Mouse (Mus musculus): ENCODE measurements at regions not wholly inside any gene's neighbourhood (a gene's known extent, or its start where the extent isn't known, plus 50 kb on each side); places are given as distances from the start of the nearest gene placed in this dataset.

- Histone ChIP-seq H3K9me3 (replicated peaks; ENCODE audit: control insufficient read depth, low read length) (no peaks in the 10 kb centered on the region), H3K9ac (ENCODE audit: low read length) (peak overlapping the region; percentile 57), H3K27me3 (ENCODE audit: control insufficient read depth, insufficient read depth, low read length) (no peaks in the 10 kb centered on the region), H3K4me1 (ENCODE audit: control insufficient read depth, insufficient read depth, low read length) (peaks cover 3% of the 10 kb centered on the region; the same call in 1 of the 2 replicates), H3K4me2 (ENCODE audit: low read depth, low read length) (peak overlapping the region; percentile 94), H3K27ac (ENCODE audit: low read length) (no peak overlapping the region), H3K4me3 (ENCODE audit: low read length) (peak overlapping the region; percentile 68), H3K36me3 (ENCODE audit: control insufficient read depth, insufficient read depth) (no peaks in the 10 kb centered on the region)
- whole genome bisulfite sequencing = 5% methylated on average over 19 of the region's 19 CpGs
- ATAC-seq (replicated peaks; ENCODE audit: extremely low read depth, insufficient read depth, low FRiP score) = no peak
Measured at GRCm38 (mm10) chr11:20455865-20456648, 87.0 kb upstream of the Sertad2 start.

- no peak overlapping the region for H3K4me3 ChIP-seq (ENCODE audit: low read length)
- no peak overlapping the region for H3K4me2 ChIP-seq (ENCODE audit: low read depth, low read length)
- H3K9ac ChIP-seq (ENCODE audit: low read length) = no peak overlapping the region
- H3K27ac ChIP-seq (ENCODE audit: low read length) = no peak overlapping the region
- no peaks in the 10 kb centered on the region for H3K36me3 ChIP-seq (ENCODE audit: control insufficient read depth, insufficient read depth)
- WGBS = 90% methylated on average over 8 of the region's 8 CpGs
- peaks cover 3% of the 10 kb centered on the region; the same call in 1 of the 2 replicates for H3K4me1 ChIP-seq (ENCODE audit: control insufficient read depth, insufficient read depth, low read length)
- H3K9me3 ChIP-seq (replicated peaks; ENCODE audit: control insufficient read depth, low read length) = no peaks in the 10 kb centered on the region
- no peaks in the 10 kb centered on the region for H3K27me3 ChIP-seq (ENCODE audit: control insufficient read depth, insufficient read depth, low read length)
- ATAC-seq (replicated peaks; ENCODE audit: extremely low read depth, insufficient read depth, low FRiP score) = no peak
Measured at GRCm38 (mm10) chr11:20459140-20459539, 83.9 kb upstream of the Sertad2 start.

- Histone ChIP-seq H3K9me3 (replicated peaks; ENCODE audit: control insufficient read depth, low read length) (no peaks in the 10 kb centered on the region), H3K9ac (ENCODE audit: low read length) (no peak overlapping the region), H3K27ac (ENCODE audit: low read length) (no peak overlapping the region), H3K27me3 (ENCODE audit: control insufficient read depth, insufficient read depth, low read length) (no peaks in the 10 kb centered on the region), H3K36me3 (ENCODE audit: control insufficient read depth, insufficient read depth) (no peaks in the 10 kb centered on the region), H3K4me2 (ENCODE audit: low read depth, low read length) (no peak overlapping the region), H3K4me1 (ENCODE audit: control insufficient read depth, insufficient read depth, low read length) (peaks cover 3% of the 10 kb centered on the region; the same call in 1 of the 2 replicates), H3K4me3 (ENCODE audit: low read length) (no peak overlapping the region)
- ATAC-seq (replicated peaks; ENCODE audit: extremely low read depth, insufficient read depth, low FRiP score) = no peak
- WGBS = 42% methylated on average over 7 of the region's 7 CpGs
Measured at GRCm38 (mm10) chr11:20460501-20460921, 82.5 kb upstream of the Sertad2 start.

GRCm38 (mm10) chr11:20462076-20462475 lies 81.0 kb upstream of the Sertad2 start:
- Histone ChIP-seq H3K27me3 (ENCODE audit: control insufficient read depth, insufficient read depth, low read length) (no peaks in the 10 kb centered on the region), H3K9ac (ENCODE audit: low read length) (no peak overlapping the region), H3K27ac (ENCODE audit: low read length) (no peak overlapping the region), H3K9me3 (replicated peaks; ENCODE audit: control insufficient read depth, low read length) (no peaks in the 10 kb centered on the region), H3K4me1 (ENCODE audit: control insufficient read depth, insufficient read depth, low read length) (no peaks in the 10 kb centered on the region), H3K36me3 (ENCODE audit: control insufficient read depth, insufficient read depth) (no peaks in the 10 kb centered on the region), H3K4me2 (ENCODE audit: low read depth, low read length) (no peak overlapping the region), H3K4me3 (ENCODE audit: low read length) (no peak overlapping the region)
- no peak for ATAC-seq (replicated peaks; ENCODE audit: extremely low read depth, insufficient read depth, low FRiP score)
- WGBS = 79% methylated on average over 3 of the region's 3 CpGs

DNA sequence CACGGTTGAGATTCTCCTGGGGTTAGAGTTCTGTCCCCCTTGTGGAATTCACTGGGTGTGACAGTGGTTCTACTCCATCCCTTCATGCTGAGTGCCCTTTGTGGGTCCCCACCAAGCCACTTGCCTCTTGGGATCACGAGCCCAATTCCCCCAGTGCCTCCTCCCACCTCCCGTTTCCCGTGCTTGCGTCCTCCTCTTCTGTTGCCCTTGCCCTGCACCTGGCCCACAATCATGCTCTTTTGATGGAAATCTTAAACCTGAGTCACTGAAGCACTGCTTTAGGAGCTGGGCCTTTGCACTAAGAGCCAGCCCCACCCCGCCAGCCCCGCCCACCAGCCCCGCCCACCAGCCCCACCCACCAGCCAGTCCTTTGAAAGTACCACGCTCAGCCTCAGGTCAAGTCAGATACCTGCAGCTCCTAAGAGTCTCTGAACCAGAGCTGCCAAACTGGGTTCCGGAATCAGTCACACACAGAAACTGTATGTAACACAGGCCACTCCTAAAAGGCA lies 79.8 kb upstream of the Sertad2 start:
- Histone ChIP-seq H3K9ac (ENCODE audit: low read length) (no peak overlapping the region), H3K4me2 (ENCODE audit: low read depth, low read length) (no peak overlapping the region), H3K27ac (ENCODE audit: low read length) (no peak overlapping the region), H3K36me3 (ENCODE audit: control insufficient read depth, insufficient read depth) (no peaks in the 10 kb centered on the region), H3K4me3 (ENCODE audit: low read length) (no peak overlapping the region), H3K27me3 (ENCODE audit: control insufficient read depth, insufficient read depth, low read length) (no peaks in the 10 kb centered on the region), H3K4me1 (ENCODE audit: control insufficient read depth, insufficient read depth, low read length) (no peaks in the 10 kb centered on the region), H3K9me3 (replicated peaks; ENCODE audit: control insufficient read depth, low read length) (no peaks in the 10 kb centered on the region)
- ATAC-seq (replicated peaks; ENCODE audit: extremely low read depth, insufficient read depth, low FRiP score) = no peak
- WGBS = 31% methylated on average over 10 of the region's 10 CpGs

DNA sequence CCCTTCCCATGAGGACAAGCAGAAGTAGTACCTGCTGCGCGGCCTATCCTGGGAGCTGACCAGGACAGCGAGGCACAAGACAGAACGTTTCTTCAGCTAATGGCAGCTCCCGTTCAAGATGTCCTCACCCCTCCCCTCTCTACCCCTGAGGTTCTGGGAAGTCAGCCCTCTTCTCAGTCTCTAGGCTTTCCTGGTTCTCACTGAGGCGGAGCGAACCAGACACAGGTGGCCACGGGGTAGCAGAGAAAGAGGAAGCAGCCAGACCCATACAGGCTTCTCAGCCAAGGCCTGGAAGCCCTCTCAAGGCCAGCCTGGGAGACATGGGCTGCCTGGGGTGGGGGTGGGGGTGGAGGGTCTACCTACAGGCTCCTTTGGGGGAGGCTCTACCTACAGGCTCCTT lies 78.5 kb upstream of the Sertad2 start:
- H3K27ac ChIP-seq (ENCODE audit: low read length) = no peak overlapping the region
- WGBS = 79% methylated on average over 8 of the region's 8 CpGs
- no peaks in the 10 kb centered on the region for H3K36me3 ChIP-seq (ENCODE audit: control insufficient read depth, insufficient read depth)
- no peaks in the 10 kb centered on the region for H3K4me1 ChIP-seq (ENCODE audit: control insufficient read depth, insufficient read depth, low read length)
- no peaks in the 10 kb centered on the region for H3K27me3 ChIP-seq (ENCODE audit: control insufficient read depth, insufficient read depth, low read length)
- H3K4me3 ChIP-seq (ENCODE audit: low read length) = no peak overlapping the region
- no peak overlapping the region for H3K4me2 ChIP-seq (ENCODE audit: low read depth, low read length)
- no peaks in the 10 kb centered on the region for H3K9me3 ChIP-seq (replicated peaks; ENCODE audit: control insufficient read depth, low read length)
- ATAC-seq (replicated peaks; ENCODE audit: extremely low read depth, insufficient read depth, low FRiP score) = no peak
- no peak overlapping the region for H3K9ac ChIP-seq (ENCODE audit: low read length)

- 57% methylated on average over 4 of the region's 4 CpGs for WGBS
- H3K27me3 ChIP-seq (ENCODE audit: control insufficient read depth, insufficient read depth, low read length) = no peaks in the 10 kb centered on the region
- ATAC-seq (replicated peaks; ENCODE audit: extremely low read depth, insufficient read depth, low FRiP score) = no peak
Measured at GRCm38 (mm10) chr11:20466591-20466990, 76.5 kb upstream of the Sertad2 start.

DNA sequence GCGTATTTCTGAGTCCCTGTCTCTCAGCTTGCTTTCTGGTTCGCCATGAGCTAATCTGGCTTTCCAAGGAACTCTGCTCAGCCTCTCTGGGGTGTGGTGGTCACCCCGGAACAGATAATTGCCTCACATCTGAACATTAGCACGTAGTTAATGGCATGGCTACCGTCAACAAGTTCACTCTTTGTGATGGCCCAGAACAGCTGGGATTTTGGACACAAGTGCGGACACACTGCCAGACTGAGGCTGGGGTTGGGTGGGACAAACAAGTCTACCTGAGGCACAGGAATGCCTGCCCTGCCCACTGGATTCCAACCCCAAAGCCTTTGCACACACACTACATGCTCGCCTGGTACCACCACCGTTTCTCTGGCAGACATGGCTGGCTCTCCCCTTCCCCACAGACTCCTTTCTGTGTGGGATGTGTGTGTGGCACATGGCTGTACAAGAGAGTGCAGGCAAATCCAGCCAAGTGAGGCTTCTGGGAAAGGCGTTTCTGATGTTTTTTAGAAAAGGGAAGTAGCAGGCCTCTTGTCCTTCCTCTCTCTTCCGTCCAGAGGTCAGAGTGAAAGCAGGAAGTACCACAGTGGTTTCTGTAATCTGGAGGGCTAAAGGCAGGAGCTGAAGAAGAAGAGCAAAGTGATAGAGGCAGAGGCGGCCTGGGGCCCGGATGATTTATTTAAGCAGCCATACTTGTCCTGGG lies 74.6 kb upstream of the Sertad2 start:
- Histone ChIP-seq H3K27ac (ENCODE audit: low read length) (no peak overlapping the region), H3K4me3 (ENCODE audit: low read length) (no peak overlapping the region), H3K9ac (ENCODE audit: low read length) (no peak overlapping the region), H3K27me3 (ENCODE audit: control insufficient read depth, insufficient read depth, low read length) (no peaks in the 10 kb centered on the region), H3K36me3 (ENCODE audit: control insufficient read depth, insufficient read depth) (no peaks in the 10 kb centered on the region), H3K4me1 (ENCODE audit: control insufficient read depth, insufficient read depth, low read length) (no peaks in the 10 kb centered on the region), H3K9me3 (replicated peaks; ENCODE audit: control insufficient read depth, low read length) (no peaks in the 10 kb centered on the region), H3K4me2 (ENCODE audit: low read depth, low read length) (no peak overlapping the region)
- WGBS = 73% methylated on average over 12 of the region's 12 CpGs
- ATAC-seq (replicated peaks; ENCODE audit: extremely low read depth, insufficient read depth, low FRiP score) = no peak

More at GRCm38 (mm10) chr11:20466591-20466990, 76.5 kb upstream of the Sertad2 start:
- Histone ChIP-seq H3K4me2 (ENCODE audit: low read depth, low read length) (no peak overlapping the region), H3K4me1 (ENCODE audit: control insufficient read depth, insufficient read depth, low read length) (no peaks in the 10 kb centered on the region), H3K27ac (ENCODE audit: low read length) (no peak overlapping the region), H3K9me3 (replicated peaks; ENCODE audit: control insufficient read depth, low read length) (no peaks in the 10 kb centered on the region), H3K4me3 (ENCODE audit: low read length) (no peak overlapping the region), H3K9ac (ENCODE audit: low read length) (no peak overlapping the region), H3K36me3 (ENCODE audit: control insufficient read depth, insufficient read depth) (no peaks in the 10 kb centered on the region)

GRCm38 (mm10) chr11:20469368-20469767 lies 73.7 kb upstream of the Sertad2 start:
- WGBS = 46% methylated on average over 5 of the region's 5 CpGs
- Histone ChIP-seq H3K4me2 (ENCODE audit: low read depth, low read length) (no peak overlapping the region), H3K4me1 (ENCODE audit: control insufficient read depth, insufficient read depth, low read length) (no peaks in the 10 kb centered on the region), H3K27me3 (ENCODE audit: control insufficient read depth, insufficient read depth, low read length) (no peaks in the 10 kb centered on the region), H3K36me3 (ENCODE audit: control insufficient read depth, insufficient read depth) (no peaks in the 10 kb centered on the region), H3K9ac (ENCODE audit: low read length) (no peak overlapping the region), H3K4me3 (ENCODE audit: low read length) (no peak overlapping the region), H3K27ac (ENCODE audit: low read length) (no peak overlapping the region), H3K9me3 (replicated peaks; ENCODE audit: control insufficient read depth, low read length) (no peaks in the 10 kb centered on the region)
- ATAC-seq (replicated peaks; ENCODE audit: extremely low read depth, insufficient read depth, low FRiP score) = no peak
